Comparison of ENCODE assay signal across 25 mouse cellular contexts in genomic region chr4:126491977-126492376, GRCm38 (mm10). TPM values are rescaled to one million over a fixed set of nuclear protein-coding genes. Genes with fewer than 3 reads are reported as not detected.
DNase-seq lines count a peak whose midpoint lies in the region; ATAC-seq and TF ChIP-seq lines count a peak whose summit lies in the region.
"Had no signal": no experiment of that assay in that cellular context is flagged by ENCODE, and none has a peak within 500 bp of the region (broad histone marks: within the 10 kb centered on the region; RNA-seq: fewer than 3 reads in every experiment).

No protein-coding gene starts in this region.

- H3K27ac ChIP-seq in heart, embryonic 11.5 days (ENCODE audit: low read depth, low read length) = no peak overlapping the region
- no peak overlapping the region for H3K27ac ChIP-seq in CH12.LX (ENCODE audit: insufficient read depth, low read depth)
- H3K27ac ChIP-seq in ES-E14 (ENCODE audit: insufficient read depth, low read depth, low read length, poor library complexity, severe bottlenecking) = no peak overlapping the region
- H3K27ac ChIP-seq in MEL (ENCODE audit: control insufficient read depth, low read depth, low read length) = no peak overlapping the region
- H3K27ac ChIP-seq in neural tube, embryonic 15.5 days (replicated peaks) = no peak overlapping the region

- H3K79me2 ChIP-seq in CH12.LX (replicated peaks; ENCODE audit: control insufficient read depth, extremely low read depth, insufficient read depth, poor library complexity, severe bottlenecking) = no peaks in the 10 kb centered on the region
- H3K79me2 ChIP-seq in MEL (ENCODE audit: control insufficient read depth, insufficient read depth, low read length, poor library complexity) = no peaks in the 10 kb centered on the region

- no peak for TF ChIP-seq EP300 in CH12.LX (IDR thresholded peaks at IDR 0.05; ENCODE audit: low read length)
- no peak for TF ChIP-seq EP300 in MEL (IDR thresholded peaks at IDR 0.05; ENCODE audit: low read depth in 1 of 2, low read length in 2 of 2)

- no peak overlapping the region for H3K9ac ChIP-seq in heart, embryonic 11.5 days (ENCODE audit: low read depth, low read length)
- H3K9ac ChIP-seq in CH12.LX (ENCODE audit: insufficient read depth, low read depth) (no peak overlapping the region), ES-E14 (ENCODE audit: insufficient read depth, low read depth, low read length, poor library complexity, severe bottlenecking) (no peak overlapping the region), MEL (ENCODE audit: control insufficient read depth, low read depth, low read length, poor library complexity, severe bottlenecking) (no peak overlapping the region)
- H3K9ac ChIP-seq in neural tube, embryonic 15.5 days (replicated peaks) = no peak overlapping the region

- no peaks in the 10 kb centered on the region for H3K27me3 ChIP-seq in heart, embryonic 11.5 days (ENCODE audit: control insufficient read depth, insufficient read depth, low read length)
- H3K27me3 ChIP-seq in CH12.LX (replicated peaks) (no peaks in the 10 kb centered on the region), MEL (ENCODE audit: control insufficient read depth in 1 of 2, insufficient read depth in 2 of 2, low read length in 2 of 2) (no peaks in the 10 kb centered on the region)
- H3K27me3 ChIP-seq in neural tube, embryonic 15.5 days (replicated peaks) = no peaks in the 10 kb centered on the region
- H3K27me3 ChIP-seq: Patski had no signal

- no peaks in the 10 kb centered on the region for H3K36me3 ChIP-seq in heart, embryonic 11.5 days (ENCODE audit: control insufficient read depth, insufficient read depth, low read length)
- H3K36me3 ChIP-seq in CH12.LX (replicated peaks in 1 of 2; ENCODE audit: control insufficient read depth in 1 of 2, insufficient read depth in 1 of 2, low read length in 1 of 2) (peaks cover 2 to 4% of the 10 kb centered on the region in 2 experiments), ES-E14 (ENCODE audit: control insufficient read depth, insufficient read depth, low read length, poor library complexity, severe bottlenecking) (no peaks in the 10 kb centered on the region), MEL (ENCODE audit: control insufficient read depth in 1 of 2, insufficient read depth in 2 of 2, low read length in 2 of 2) (0 out of 4 replicates have a peak, but pooled peaks cover 0 to 3% of the 10 kb centered on the region in 2 experiments)
- peaks cover 53% of the 10 kb centered on the region for H3K36me3 ChIP-seq in neural tube, embryonic 15.5 days
- H3K36me3 ChIP-seq: G1E had no signal

- no peak for TF ChIP-seq CTCF in CH12.LX (conservative IDR thresholded peaks at IDR 0.05 in 1 of 2, IDR thresholded peaks at IDR 0.05 in 1 of 2; ENCODE audit: low read depth in 2 of 2, low read length in 2 of 2)
- no peak for TF ChIP-seq CTCF in MEL (IDR thresholded peaks at IDR 0.05 in 2 of 3, conservative IDR thresholded peaks at IDR 0.05 in 1 of 3; ENCODE audit: control insufficient read depth in 1 of 3, insufficient read depth in 1 of 3, low read depth in 2 of 3, low read length in 3 of 3, poor library complexity in 1 of 3, severe bottlenecking in 1 of 3)

- peak; percentile 10 for DNase-seq in heart, adult 11 months
- no peak for DNase-seq in CH12.LX (ENCODE audit: extremely low read depth)
- no peak for DNase-seq in ES-E14 (ENCODE audit: low read depth, low spot score)
- no peak for DNase-seq in MEL (ENCODE audit: low read depth, low spot score)
- no peak for DNase-seq in gastrocnemius, postnatal 36 days
- DNase-seq: adrenal gland, adult 2 months; adrenal gland, adult 8-10 months; adrenal gland, postnatal 10 days; adrenal gland, postnatal 14 days; adrenal gland, postnatal 25 days; adrenal gland, postnatal 36 days; B cell, adult 2 months; cerebellum, adult 11 months; cerebellum, adult 11-12 months; cerebellum, adult 18-20 months; cerebellum, adult 2 months; cerebellum, adult 8-10 months; cerebellum, adult 9-10 months had no signal

- no peak for ATAC-seq in heart, embryonic 11.5 days (replicated peaks; ENCODE audit: insufficient number of reproducible peaks, low FRiP score, low TSS enrichment)
- ATAC-seq in neural tube, embryonic 15.5 days (ENCODE audit: low FRiP score) = no peak
- no peak for ATAC-seq in cerebellum, adult (ENCODE audit: insufficient number of reproducible peaks, low FRiP score, low TSS enrichment)
- ATAC-seq: activated CD4-positive, CD25-positive, alpha-beta regulatory T cell, adult 4 months; CD4-positive, CD25-positive, alpha-beta regulatory T cell, adult 4 months; Patski had no signal

- no peak for TF ChIP-seq RAD21 in CH12.LX (IDR thresholded peaks at IDR 0.05; ENCODE audit: low read depth, low read length)
- no peak for TF ChIP-seq RAD21 in MEL (IDR thresholded peaks at IDR 0.05; ENCODE audit: low read depth, low read length)

- H3K4me1 ChIP-seq in heart, embryonic 11.5 days (ENCODE audit: control insufficient read depth, insufficient read depth, low read length) = no peaks in the 10 kb centered on the region
- H3K4me1 ChIP-seq in CH12.LX (ENCODE audit: control insufficient read depth in 1 of 2, insufficient read depth in 2 of 2) (peaks cover 4 to 12% of the 10 kb centered on the region in 2 experiments; a peak in 2 of 4 replicates), ES-E14 (ENCODE audit: control insufficient read depth in 2 of 2, insufficient read depth in 2 of 2, low read length in 2 of 2, poor library complexity in 1 of 2) (no peaks in the 10 kb centered on the region), MEL (ENCODE audit: control insufficient read depth in 1 of 2, insufficient read depth in 2 of 2, low read length in 2 of 2) (no peaks in the 10 kb centered on the region)
- no peaks in the 10 kb centered on the region for H3K4me1 ChIP-seq in neural tube, embryonic 15.5 days

- H3K9me3 ChIP-seq in heart, embryonic 11.5 days (replicated peaks; ENCODE audit: control insufficient read depth, low read length) = no peaks in the 10 kb centered on the region
- H3K9me3 ChIP-seq in CH12.LX (replicated peaks; ENCODE audit: low read length) = no peaks in the 10 kb centered on the region
- H3K9me3 ChIP-seq in ES-E14 (ENCODE audit: control insufficient read depth, insufficient read depth, low read depth, low read length) = no peaks in the 10 kb centered on the region
- H3K9me3 ChIP-seq in MEL (replicated peaks; ENCODE audit: insufficient read depth, low read length) = no peaks in the 10 kb centered on the region
- H3K9me3 ChIP-seq in neural tube, embryonic 15.5 days (replicated peaks) = no peaks in the 10 kb centered on the region
- H3K9me3 ChIP-seq: G1E had no signal

- H3K4me2 ChIP-seq in heart, embryonic 11.5 days = no peak overlapping the region
- no peak overlapping the region for H3K4me2 ChIP-seq in CH12.LX (ENCODE audit: insufficient read depth, low read depth, poor library complexity, severe bottlenecking)
- H3K4me2 ChIP-seq in neural tube, embryonic 15.5 days = no peak overlapping the region

- TF ChIP-seq POLR2A in CH12.LX (IDR thresholded peaks at IDR 0.05; ENCODE audit: low read depth, low read length) (no peak), MEL (IDR thresholded peaks at IDR 0.05; ENCODE audit: control insufficient read depth in 1 of 2, insufficient read depth in 1 of 2, low read depth in 1 of 2, low read length in 2 of 2, poor library complexity in 1 of 2) (no peak)

- in situ Hi-C loops in CH12.LX (cut with MboI; ENCODE audit: low pct_ligation_motif_present, low pct_unique_long_range_greater_than_20kb, low sequenced_read_pairs) = no loop called here
- in situ Hi-C loops in ES-E14 (cut with MboI; ENCODE audit: low sequenced_read_pairs in 2 of 2, unreplicated experiment in 2 of 2) = no loop called here

- intact Hi-C loops in gastrocnemius, postnatal 36 days (cut with DNase I) = no loop called here

- dilution Hi-C loops in CH12.LX (cut with MboI; ENCODE audit: extremely low pct_ligation_motif_present, extremely low pct_unique_long_range_greater_than_20kb, low sequenced_read_pairs) = no loop called here

- WGBS in heart, embryonic 11.5 days (ENCODE audit: insufficient replicate concordance) = 67% methylated on average over 5 of the region's 5 CpGs
- WGBS in neural tube, embryonic 15.5 days = 51% methylated on average over 5 of the region's 5 CpGs

- no peak overlapping the region for H3K4me3 ChIP-seq in heart, embryonic 11.5 days (ENCODE audit: low read depth, low read length)
- H3K4me3 ChIP-seq in CH12.LX (replicated peaks in 1 of 3; ENCODE audit: low read depth in 2 of 3, low read length in 2 of 3, poor library complexity in 1 of 3) (no peak overlapping the region), ES-E14 (ENCODE audit: insufficient read depth in 1 of 2, low read depth in 1 of 2, low read length in 2 of 2, poor library complexity in 1 of 2, severe bottlenecking in 1 of 2) (no peak overlapping the region), MEL (ENCODE audit: control insufficient read depth in 1 of 2, insufficient read depth in 1 of 2, low read depth in 2 of 2, low read length in 2 of 2) (no peak overlapping the region)
- no peak overlapping the region for H3K4me3 ChIP-seq in neural tube, embryonic 15.5 days (replicated peaks)

TF ChIP-seq in ES-E14, 5 proteins besides CTCF, POLR2A, EP300 and RAD21 (continues in another document):
- no peak for TF ChIP-seq CHD2 (IDR thresholded peaks at IDR 0.05; ENCODE audit: low read depth, low read length)

TF ChIP-seq in MEL, 35 proteins besides CTCF, POLR2A, EP300 and RAD21 (continues in another document):
- no peak for TF ChIP-seq CHD2 (IDR thresholded peaks at IDR 0.05; ENCODE audit: low read length)

RNA-seq across cellular contexts. Expression of gene Ago1, which starts 23.6 kb away (rescaled TPM):
- 3.9 and 4.1 TPM in 2 replicates for polyA plus RNA-seq in heart, embryonic 11.5 days (2014; fragmentation: Nextera tagmentation; extraction: Ambion mirVana)
- 10.8 and 10.9 TPM in 2 replicates for total RNA-seq in CH12.LX (2012; rRNA removed)
- total RNA-seq in CH12.LX (2014; rRNA removed) = 6.2 and 6.9 TPM in 2 replicates
- 23.1 and 29.0 TPM in 2 replicates for polyA plus RNA-seq in CH12.LX (2012; ENCODE audit: insufficient read length, low read depth)
- 15.8 and 22.6 TPM in 2 replicates for total RNA-seq in ES-E14 (2012; rRNA removed)
- 5.4 and 6.0 TPM in 2 replicates for total RNA-seq in MEL (2012; rRNA removed)
- polyA plus RNA-seq in MEL (2012; ENCODE audit: insufficient read depth in 1 of 2, insufficient read length in 2 of 2, low read depth in 1 of 2, low replicate concordance in 2 of 2, missing spikeins in 1 of 2) = 100 to 1,000 TPM in 1 of 2 experiments, 10 to 100 TPM in 1; 15.4 to 312 TPM
- 7.5 and 7.9 TPM in 2 replicates for polyA plus RNA-seq in neural tube, embryonic 15.5 days (2015; fragmentation: Nextera tagmentation; extraction: Ambion mirVana)
- 1 to 10 TPM; 5.4 to 5.5 TPM for total RNA-seq in gastrocnemius, postnatal 36 days (2021)

RNA-seq across cellular contexts. Expression of gene Ago4, which starts 41.3 kb away (rescaled TPM):
- 1.1 and 1.3 TPM in 2 replicates for polyA plus RNA-seq in heart, embryonic 11.5 days (2014; fragmentation: Nextera tagmentation; extraction: Ambion mirVana)
- total RNA-seq in CH12.LX (2012; rRNA removed) (1.3 and 2.6 TPM in 2 replicates), CH12.LX (2014; rRNA removed) (1.2 and 1.5 TPM in 2 replicates), ES-E14 (2012; rRNA removed) (0.16 and 0.18 TPM in 2 replicates), MEL (2012; rRNA removed) (0.39 and 0.42 TPM in 2 replicates)
- polyA plus RNA-seq in CH12.LX (2012; ENCODE audit: insufficient read length, low read depth) (1.3 TPM in 2 replicates), MEL (2012; ENCODE audit: insufficient read depth in 1 of 2, insufficient read length in 2 of 2, low read depth in 1 of 2, low replicate concordance in 2 of 2, missing spikeins in 1 of 2) (1 to 10 TPM in 1 of 2 experiments, not detected in 1; 1.8 TPM)
- polyA plus RNA-seq in neural tube, embryonic 15.5 days (2015; fragmentation: Nextera tagmentation; extraction: Ambion mirVana) = 5.8 and 7.1 TPM in 2 replicates
- total RNA-seq in gastrocnemius, postnatal 36 days (2021) = 1 to 10 TPM; 3.9 to 5.0 TPM
- polyA plus RNA-seq: G1E had no signal
